9 mouse cellular contexts compared by ENCODE assay signal in genomic region chr13:51258752-51259721, GRCm38 (mm10).
A peak's percentile ranks its signal among the peaks of the same experiment; 100 is the strongest.
DNase-seq lines count a peak whose midpoint lies in the region; ATAC-seq lines count a peak whose summit lies in the region.
"Had no signal": no experiment of that assay in that cellular context is flagged by ENCODE, and none has a peak within 500 bp of the region (broad histone marks: within the 10 kb centered on the region; RNA-seq: fewer than 3 reads in every experiment).

No protein-coding gene starts in this region.

- H3K9ac ChIP-seq in heart, embryonic 11.5 days (ENCODE audit: low read depth, low read length): no peak overlapping the region
- H3K9ac ChIP-seq in forebrain, embryonic 15.5 days (replicated peaks): no peak overlapping the region

- H3K9me3 ChIP-seq in heart, embryonic 11.5 days (replicated peaks; ENCODE audit: control insufficient read depth, low read length): no peaks in the 10 kb centered on the region
- no peaks in the 10 kb centered on the region for H3K9me3 ChIP-seq in forebrain, embryonic 15.5 days

- no peak overlapping the region for H3K4me2 ChIP-seq in heart, embryonic 11.5 days
- H3K4me2 ChIP-seq in forebrain, embryonic 15.5 days (replicated peaks): no peak overlapping the region

- no peaks in the 10 kb centered on the region for H3K36me3 ChIP-seq in heart, embryonic 11.5 days (ENCODE audit: control insufficient read depth, insufficient read depth, low read length)
- no peaks in the 10 kb centered on the region for H3K36me3 ChIP-seq in forebrain, embryonic 15.5 days

- no peaks in the 10 kb centered on the region for H3K4me1 ChIP-seq in heart, embryonic 11.5 days (ENCODE audit: control insufficient read depth, insufficient read depth, low read length)
- peaks cover 3% of the 10 kb centered on the region; the same call in 1 of the 2 replicates for H3K4me1 ChIP-seq in forebrain, embryonic 15.5 days

- no peak for ATAC-seq in heart, embryonic 11.5 days (replicated peaks; ENCODE audit: insufficient number of reproducible peaks, low FRiP score, low TSS enrichment)
- no peak; the same call in 1 of the 2 replicates for ATAC-seq in forebrain, embryonic 15.5 days (replicated peaks)

- DNase-seq in heart, postnatal 4 days: no peak
- peak; percentile 53 for DNase-seq in Muller cell, postnatal 12 days (ENCODE audit: inconsistent ontology term)
- DNase-seq in lung, postnatal 4 days: peak; percentile 36 to 69
- DNase-seq in cerebellum, postnatal 14 days: no peak
- no peak for DNase-seq in thymus, postnatal 14 days
- DNase-seq in urinary bladder, postnatal 4 days (ENCODE audit: low spot score in 2 of 2): no peak
- DNase-seq: heart, postnatal 10 days had no signal

- H3K27me3 ChIP-seq in heart, embryonic 11.5 days (ENCODE audit: control insufficient read depth, insufficient read depth, low read length): no peaks in the 10 kb centered on the region
- H3K27me3 ChIP-seq in forebrain, embryonic 15.5 days: no peaks in the 10 kb centered on the region

- H3K4me3 ChIP-seq in heart, embryonic 11.5 days (ENCODE audit: low read depth, low read length): no peak overlapping the region
- no peak overlapping the region for H3K4me3 ChIP-seq in forebrain, embryonic 15.5 days

- H3K27ac ChIP-seq in heart, embryonic 11.5 days (ENCODE audit: low read depth, low read length): peak overlapping the region; percentile 3; the same call in 1 of the 2 replicates
- H3K27ac ChIP-seq in forebrain, embryonic 15.5 days (replicated peaks): 0 out of 2 replicates have a peak overlapping the region, but pooled peaks have one; percentile 37

- 56% methylated on average over 13 of the region's 13 CpGs for WGBS in heart, embryonic 11.5 days (ENCODE audit: insufficient replicate concordance)
- WGBS in forebrain, embryonic 15.5 days: 48% methylated on average over 13 of the region's 13 CpGs

Comparison
In these comparisons a context has a peak if more than half of its experiments do, and no peak if none do; other contexts are left out.
1. DNase-seq: peak in Muller cell, postnatal 12 days (single experiment) and lung, postnatal 4 days (2 of 2); none in heart, postnatal 4 days (single experiment), cerebellum, postnatal 14 days (0 of 2), thymus, postnatal 14 days (single experiment) and urinary bladder, postnatal 4 days (0 of 2).